Mouse (Mus musculus) kidney, embryonic 15.5 days (tissue): ENCODE results near the gene Tcirg1. TPM values are rescaled to one million over a fixed set of nuclear protein-coding genes. Genes with fewer than 3 reads are reported as not detected.

Source experiments
- ATAC-seq: fragments of 200-750 bp; cut with Nextera tagmentation; replicated peaks from 2 replicates; pipeline ENCODE4 v1.8.0; 2017; ENCODE audit warnings: moderate TSS enrichment; ENCODE audit not compliant: low FRiP score
- H3K27ac ChIP-seq: fragments of 300-500 bp; sonication (generic); 2 replicates; pipeline ENCODE4 v1.5.1; 2015; ENCODE audit warnings: mild to moderate bottlenecking, inconsistent platforms
- H3K27me3 ChIP-seq: fragments of 300-500 bp; sonication (generic); 2 replicates; pipeline ENCODE4 v1.6.1; 2015; ENCODE audit warnings: inconsistent platforms
- H3K36me3 ChIP-seq: fragments of 300-500 bp; sonication (generic); 2 replicates; pipeline ENCODE4 v1.6.1; 2015; ENCODE audit warnings: inconsistent platforms
- H3K4me1 ChIP-seq: fragments of 300-500 bp; sonication (generic); 2 replicates; pipeline ENCODE4 v1.6.1; 2015; ENCODE audit warnings: inconsistent platforms
- H3K4me2 ChIP-seq: fragments of 300-500 bp; sonication (generic); 2 replicates; pipeline ENCODE4 v1.6.1; 2015; ENCODE audit warnings: moderate library complexity, mild to moderate bottlenecking, inconsistent platforms
- H3K4me3 ChIP-seq: fragments of 300-500 bp; sonication (generic); replicated peaks from 2 replicates; pipeline ENCODE4 v1.5.1; 2015; ENCODE audit warnings: mild to moderate bottlenecking, inconsistent platforms
- H3K9ac ChIP-seq: fragments of 300-500 bp; sonication (generic); 2 replicates; pipeline ENCODE4 v1.6.1; 2015; ENCODE audit warnings: mild to moderate bottlenecking, inconsistent platforms
- H3K9me3 ChIP-seq: fragments of 300-500 bp; sonication (generic); replicated peaks from 2 replicates; pipeline ENCODE4 v1.6.1; 2016; ENCODE audit warnings: inconsistent platforms
- WGBS: fragments of 180-500 bp; shearing (Covaris S2); methylation state at CpG from one replicate; pipeline ENCODE4 v1.1.7; 2015; ENCODE audit warnings: mixed read lengths; 5-methylcytosine and 5-hydroxymethylcytosine counted together
- polyA plus RNA-seq: library from polyadenylated mRNA; unstranded; fragments of >200 nt; fragmentation: Nextera tagmentation; extraction: Ambion mirVana; gene quantifications from 2 replicates; pipeline ENCODE4 v1.2.1, GENCODE M21; 2015

The Tcirg1 gene
- polyA plus RNA-seq, 1 experiment from 2014 or later: 54.6 TPM

- 85% methylated on average over 8 of the region's 8 CpGs for WGBS
- Histone ChIP-seq H3K27ac (no peak overlapping the region), H3K4me3 (no peak overlapping the region), H3K9me3 (no peaks in the 10 kb centered on the region), H3K27me3 (no peaks in the 10 kb centered on the region), H3K4me2 (no peak overlapping the region), H3K4me1 (no peaks in the 10 kb centered on the region), H3K36me3 (peaks cover 97% of the 10 kb centered on the region), H3K9ac (no peak overlapping the region)
- ATAC-seq: no peak
Observed at GRCm38 (mm10) chr19:3890181-3890580, 16.8 kb downstream of the Tcirg1 start.

GRCm38 (mm10) chr19:3889096-3889495, 17.8 kb downstream of the Tcirg1 start:
- no peaks in the 10 kb centered on the region for H3K27me3 ChIP-seq
- H3K9ac ChIP-seq: no peak overlapping the region
- H3K9me3 ChIP-seq: no peaks in the 10 kb centered on the region
- no peak overlapping the region for H3K27ac ChIP-seq
- no peak overlapping the region for H3K4me3 ChIP-seq
- peaks cover 93% of the 10 kb centered on the region for H3K36me3 ChIP-seq
- H3K4me1 ChIP-seq: no peaks in the 10 kb centered on the region
- no peak overlapping the region for H3K4me2 ChIP-seq
- no peak for ATAC-seq
- 95% methylated on average over 5 of the region's 5 CpGs for WGBS

- H3K9ac ChIP-seq: no peak overlapping the region
- WGBS: 77% methylated on average over 6 of the region's 6 CpGs
- no peak for ATAC-seq
Observed at GRCm38 (mm10) chr19:3884325-3884990, 22.5 kb downstream of the Tcirg1 start.

GRCm38 (mm10) chr19:3882214-3882613, 24.7 kb downstream of the Tcirg1 start:
- no peak for ATAC-seq
- Histone ChIP-seq H3K36me3 (peaks cover 30% of the 10 kb centered on the region), H3K4me1 (no peaks in the 10 kb centered on the region)

More at GRCm38 (mm10) chr19:3884325-3884990, 22.5 kb downstream of the Tcirg1 start:
- Histone ChIP-seq H3K4me2 (no peak overlapping the region), H3K4me3 (no peak overlapping the region), H3K4me1 (no peaks in the 10 kb centered on the region), H3K27ac (no peak overlapping the region), H3K27me3 (no peaks in the 10 kb centered on the region), H3K36me3 (peaks cover 47% of the 10 kb centered on the region), H3K9me3 (no peaks in the 10 kb centered on the region)

GRCm38 (mm10) chr19:3880054-3880848, 26.7 kb downstream of the Tcirg1 start:
- Histone ChIP-seq H3K36me3 (peaks cover 30% of the 10 kb centered on the region), H3K9me3 (no peaks in the 10 kb centered on the region), H3K4me2 (no peak overlapping the region), H3K4me1 (no peaks in the 10 kb centered on the region), H3K4me3 (no peak overlapping the region), H3K27me3 (no peaks in the 10 kb centered on the region), H3K9ac (no peak overlapping the region), H3K27ac (no peak overlapping the region)
- 75% methylated on average over 6 of the region's 6 CpGs for WGBS
- ATAC-seq: no peak

More at GRCm38 (mm10) chr19:3882214-3882613, 24.7 kb downstream of the Tcirg1 start:
- 83% methylated on average over 4 of the region's 4 CpGs for WGBS
- Histone ChIP-seq H3K27me3 (no peaks in the 10 kb centered on the region), H3K4me2 (no peak overlapping the region), H3K4me3 (no peak overlapping the region), H3K27ac (no peak overlapping the region), H3K9me3 (no peaks in the 10 kb centered on the region), H3K9ac (no peak overlapping the region)

GRCm38 (mm10) chr19:3875045-3875444, 31.9 kb downstream of the Tcirg1 start:
- WGBS: 88% methylated on average over 7 of the region's 7 CpGs
- H3K4me2 ChIP-seq: no peak overlapping the region
- no peak for ATAC-seq

GRCm38 (mm10) chr19:3872373-3872772, 34.6 kb downstream of the Tcirg1 start:
- H3K9ac ChIP-seq: no peak overlapping the region
- H3K4me1 ChIP-seq: 0 out of 2 replicates have a peak, but pooled peaks cover 3% of the 10 kb centered on the region
- H3K27ac ChIP-seq: no peak overlapping the region
- peaks cover 31% of the 10 kb centered on the region for H3K36me3 ChIP-seq
- no peak overlapping the region for H3K4me3 ChIP-seq
- H3K4me2 ChIP-seq: no peak overlapping the region
- H3K27me3 ChIP-seq: no peaks in the 10 kb centered on the region
- WGBS: 57% methylated on average over 4 of the region's 4 CpGs
- H3K9me3 ChIP-seq: no peaks in the 10 kb centered on the region
- no peak for ATAC-seq

More at GRCm38 (mm10) chr19:3875045-3875444, 31.9 kb downstream of the Tcirg1 start:
- Histone ChIP-seq H3K9me3 (no peaks in the 10 kb centered on the region), H3K36me3 (peaks cover 33% of the 10 kb centered on the region), H3K4me3 (no peak overlapping the region), H3K4me1 (0 out of 2 replicates have a peak, but pooled peaks cover 3% of the 10 kb centered on the region), H3K27me3 (no peaks in the 10 kb centered on the region), H3K27ac (no peak overlapping the region), H3K9ac (no peak overlapping the region)

GRCm38 (mm10) chr19:3871468-3871867, 35.5 kb downstream of the Tcirg1 start:
- H3K9me3 ChIP-seq: no peaks in the 10 kb centered on the region
- H3K27me3 ChIP-seq: no peaks in the 10 kb centered on the region
- no peak overlapping the region for H3K27ac ChIP-seq
- no peak overlapping the region for H3K4me2 ChIP-seq
- ATAC-seq: no peak
- peaks cover 31% of the 10 kb centered on the region for H3K36me3 ChIP-seq
- H3K4me3 ChIP-seq: no peak overlapping the region
- no peak overlapping the region for H3K9ac ChIP-seq
- 0 out of 2 replicates have a peak, but pooled peaks cover 3% of the 10 kb centered on the region for H3K4me1 ChIP-seq

GRCm38 (mm10) chr19:3868290-3868689, 38.6 kb downstream of the Tcirg1 start:
- WGBS: 91% methylated on average over 1 of the region's 1 CpGs
- H3K27me3 ChIP-seq: no peaks in the 10 kb centered on the region
- no peak overlapping the region for H3K4me3 ChIP-seq
- peaks cover 35% of the 10 kb centered on the region for H3K36me3 ChIP-seq
- no peak overlapping the region for H3K9ac ChIP-seq
- H3K4me2 ChIP-seq: no peak overlapping the region
- 0 out of 2 replicates have a peak, but pooled peaks cover 3% of the 10 kb centered on the region for H3K9me3 ChIP-seq
- ATAC-seq: no peak
- 0 out of 2 replicates have a peak, but pooled peaks cover 3% of the 10 kb centered on the region for H3K4me1 ChIP-seq
- no peak overlapping the region for H3K27ac ChIP-seq

GRCm38 (mm10) chr19:3864960-3865359, 42.0 kb downstream of the Tcirg1 start:
- 89% methylated on average over 2 of the region's 2 CpGs for WGBS
- H3K4me3 ChIP-seq: no peak overlapping the region
- no peak for ATAC-seq
- H3K36me3 ChIP-seq: peaks cover 31% of the 10 kb centered on the region
- H3K4me1 ChIP-seq: no peaks in the 10 kb centered on the region
- H3K27ac ChIP-seq: no peak overlapping the region
- no peaks in the 10 kb centered on the region for H3K27me3 ChIP-seq
- H3K9ac ChIP-seq: no peak overlapping the region
- no peak overlapping the region for H3K4me2 ChIP-seq
- 0 out of 2 replicates have a peak, but pooled peaks cover 3% of the 10 kb centered on the region for H3K9me3 ChIP-seq

- Histone ChIP-seq H3K27me3 (no peaks in the 10 kb centered on the region), H3K4me2 (no peak overlapping the region), H3K36me3 (peaks cover 31% of the 10 kb centered on the region), H3K4me3 (no peak overlapping the region), H3K9ac (no peak overlapping the region), H3K9me3 (0 out of 2 replicates have a peak, but pooled peaks cover 3% of the 10 kb centered on the region), H3K27ac (no peak overlapping the region), H3K4me1 (no peaks in the 10 kb centered on the region)
- no peak for ATAC-seq
- 79% methylated on average over 2 of the region's 2 CpGs for WGBS
Observed at GRCm38 (mm10) chr19:3862713-3863112, 44.2 kb downstream of the Tcirg1 start.

- ATAC-seq: no peak
- H3K27ac ChIP-seq: no peak overlapping the region
- no peaks in the 10 kb centered on the region for H3K27me3 ChIP-seq
- H3K9ac ChIP-seq: no peak overlapping the region
- H3K9me3 ChIP-seq: no peaks in the 10 kb centered on the region
- no peak overlapping the region for H3K4me3 ChIP-seq
- 75% methylated on average over 3 of the region's 3 CpGs for WGBS
- H3K4me1 ChIP-seq: peaks cover 32% of the 10 kb centered on the region
- H3K36me3 ChIP-seq: peaks cover 5% of the 10 kb centered on the region; the same call in 1 of the 2 replicates
- H3K4me2 ChIP-seq: no peak overlapping the region
Observed at GRCm38 (mm10) chr19:3857220-3857619, 49.7 kb downstream of the Tcirg1 start.
